Mouse (Mus musculus) midbrain, postnatal 0 days (tissue): ENCODE results near the gene Macrod1. TPM values are rescaled to one million over a fixed set of nuclear protein-coding genes. Genes with fewer than 3 reads are reported as not detected.
"Not testable (repeated sequence)": the region's sequence is repeated elsewhere in the genome, so short reads cannot be mapped to it uniquely, and the experiment has no call there.

ENCODE experiments used
- ATAC-seq: fragments of 200-750 bp; cut with Nextera tagmentation; 2 replicates; pipeline ENCODE4 v1.8.0; 2017; ENCODE audit warnings: moderate number of reproducible peaks, mild to moderate bottlenecking, moderate TSS enrichment, moderate library complexity; ENCODE audit not compliant: low FRiP score
- DNase-seq: peaks from one replicate; pipeline ENCODE4 v3.0.0-alpha.2; 2015; ENCODE audit warnings: low spot score
- H3K27ac ChIP-seq: fragments of 300-500 bp; sonication (generic); 2 replicates; pipeline ENCODE4 v1.5.1; 2014; ENCODE audit warnings: low read depth, mild to moderate bottlenecking, low read length, mixed read lengths
- H3K27me3 ChIP-seq: fragments of 300-500 bp; sonication (generic); 2 replicates; pipeline ENCODE4 v1.6.1; 2014; ENCODE audit warnings: low read length, control low read depth, mixed read lengths; ENCODE audit not compliant: insufficient read depth
- H3K36me3 ChIP-seq: fragments of 300-500 bp; sonication (generic); 2 replicates; pipeline ENCODE4 v1.6.1; 2014; ENCODE audit warnings: low read length, control low read depth, mixed read lengths; ENCODE audit not compliant: insufficient read depth
- H3K4me1 ChIP-seq: fragments of 300-500 bp; sonication (generic); 2 replicates; pipeline ENCODE4 v1.6.1; 2014; ENCODE audit warnings: mild to moderate bottlenecking, control low read depth, antibody characterized with exemption, low read length, mixed read lengths; ENCODE audit not compliant: insufficient read depth
- H3K4me2 ChIP-seq: fragments of 300-500 bp; sonication (generic); 2 replicates; pipeline ENCODE4 v1.6.1; 2014; ENCODE audit warnings: low read depth, mild to moderate bottlenecking, low read length, mixed read lengths; ENCODE audit not compliant: poor library complexity, severe bottlenecking
- H3K4me3 ChIP-seq: fragments of 300-500 bp; sonication (generic); 2 replicates; pipeline ENCODE4 v1.5.1; 2014; ENCODE audit warnings: low read depth, mild to moderate bottlenecking, low read length, moderate library complexity
- H3K9ac ChIP-seq: fragments of 300-500 bp; sonication (generic); replicated peaks from 2 replicates; pipeline ENCODE4 v1.6.1; 2014; ENCODE audit warnings: mild to moderate bottlenecking, low read length, moderate library complexity, mixed read lengths; ENCODE audit not compliant: poor library complexity, severe bottlenecking
- H3K9me3 ChIP-seq: fragments of 300-500 bp; sonication (generic); 2 replicates; pipeline ENCODE4 v1.6.1; 2016; ENCODE audit warnings: low read length, control low read depth
- CTCF ChIP-seq: IDR thresholded peaks from 2 replicates; pipeline ENCODE4 v1.5.1; 2016; ENCODE audit warnings: antibody characterized with exemption, mild to moderate bottlenecking
- WGBS: fragments of 180-500 bp; shearing (Covaris S2); extraction: QIAGEN DNeasy Blood & Tissue Kit; methylation state at CpG from one replicate; pipeline ENCODE4 v1.1.7; 2014; 5-methylcytosine and 5-hydroxymethylcytosine counted together
- polyA plus RNA-seq: library from polyadenylated mRNA; unstranded; fragments of >200 nt; fragmentation: Nextera tagmentation; extraction: Ambion mirVana; gene quantifications from 2 replicates; pipeline ENCODE4 v1.2.1, GENCODE M21; 2015
- total RNA-seq: library from RNA; depleted of rRNA; stranded (reverse); fragments of >200 nt; gene quantifications from 2 replicates; pipeline ENCODE4 v1.2.3, GENCODE M21; 2014

The Macrod1 gene
- total and polyA plus RNA-seq, 2 experiments from 2014 or later: 1.4 to 6.2 TPM

- no peaks in the 10 kb centered on the region for H3K9me3 ChIP-seq
- H3K4me1 ChIP-seq: peaks cover 3% of the 10 kb centered on the region; the same call in 1 of the 2 replicates
- H3K27me3 ChIP-seq: no peaks in the 10 kb centered on the region
- DNase-seq: peak; percentile 64
- WGBS: 2% methylated on average over 33 of the region's 35 CpGs
- peak overlapping the region; percentile 62 for H3K4me2 ChIP-seq
- H3K9ac ChIP-seq: peak overlapping the region; percentile 82
- peak; percentile 25 for ATAC-seq
- H3K36me3 ChIP-seq: no peaks in the 10 kb centered on the region
- peak overlapping the region; percentile 90 for H3K27ac ChIP-seq
- no peak for TF ChIP-seq CTCF
- H3K4me3 ChIP-seq: peak overlapping the region; percentile 82
Observed at GRCm38 (mm10) chr19:7039088-7039720, 17.4 kb upstream of the Macrod1 start.

GRCm38 (mm10) chr19:7039841-7040636, 16.6 kb upstream of the Macrod1 start, which contains the start of gene Stip1:
Stip1 (minus strand) TSS chr19:7039967.
- peak; percentile 100 for DNase-seq
- Histone ChIP-seq H3K9me3 (no peaks in the 10 kb centered on the region), H3K27me3 (no peaks in the 10 kb centered on the region), H3K27ac (peak within 1 kb of the TSS; percentile 93), H3K9ac (peak within 1 kb of the TSS; percentile 82), H3K4me1 (peaks cover 3% of the 10 kb centered on the region; the same call in 1 of the 2 replicates), H3K36me3 (no peaks in the 10 kb centered on the region), H3K4me2 (peak within 1 kb of the TSS; percentile 83), H3K4me3 (peak within 1 kb of the TSS; percentile 82)
- ATAC-seq: peak; percentile 99
- WGBS: under 1% methylated on average over 47 of the region's 49 CpGs
- peak; percentile 69 for TF ChIP-seq CTCF

- Histone ChIP-seq H3K4me2 (peak overlapping the region; percentile 83), H3K27ac (peak overlapping the region; percentile 93), H3K4me3 (peak overlapping the region; percentile 45), H3K9ac (peak overlapping the region; percentile 61), H3K27me3 (no peaks in the 10 kb centered on the region), H3K9me3 (no peaks in the 10 kb centered on the region), H3K4me1 (peaks cover 3% of the 10 kb centered on the region; the same call in 1 of the 2 replicates), H3K36me3 (no peaks in the 10 kb centered on the region)
- DNase-seq (no peak), ATAC-seq (no peak)
- WGBS: 24% methylated on average over 13 of the region's 13 CpGs
- no peak for TF ChIP-seq CTCF
Observed at GRCm38 (mm10) chr19:7040637-7041130, 15.9 kb upstream of the Macrod1 start.

GRCm38 (mm10) chr19:7041171-7041570, 15.4 kb upstream of the Macrod1 start:
- Histone ChIP-seq H3K4me2 (no peak overlapping the region), H3K27me3 (no peaks in the 10 kb centered on the region), H3K4me1 (peaks cover 3% of the 10 kb centered on the region; the same call in 1 of the 2 replicates), H3K4me3 (no peak overlapping the region), H3K9me3 (no peaks in the 10 kb centered on the region), H3K27ac (peak overlapping the region; percentile 93; the same call in 1 of the 2 replicates), H3K36me3 (no peaks in the 10 kb centered on the region), H3K9ac (no peak overlapping the region)
- ATAC-seq (no peak), DNase-seq (no peak)
- TF ChIP-seq CTCF: no peak
- WGBS: 87% methylated on average over 2 of the region's 2 CpGs

DNA sequence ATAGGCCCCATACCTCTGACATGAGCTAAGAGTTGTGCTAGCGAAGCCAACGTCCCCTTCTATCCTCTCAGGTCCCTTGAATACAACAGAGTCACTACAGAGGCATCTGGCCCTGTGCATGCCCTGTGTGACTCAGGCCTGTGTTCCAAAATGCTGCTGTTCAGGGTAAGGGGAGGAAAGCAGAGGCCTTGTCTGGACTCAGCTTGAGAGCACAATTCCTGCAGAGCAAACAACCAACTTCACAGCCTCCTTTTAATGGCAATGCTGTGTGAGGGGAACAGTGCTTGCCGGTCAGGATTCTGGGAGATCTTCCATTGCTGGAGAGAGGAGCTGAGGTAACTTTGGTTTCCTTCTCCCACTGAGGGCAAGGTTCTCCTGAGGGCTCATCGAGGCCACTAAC, 12.3 kb upstream of the Macrod1 start:
- 68% methylated on average over 4 of the region's 4 CpGs for WGBS
- no peak for DNase-seq

GRCm38 (mm10) chr19:7044706-7045105, 11.9 kb upstream of the Macrod1 start:
- 50% methylated on average over 4 of the region's 4 CpGs for WGBS
- Histone ChIP-seq H3K36me3 (no peaks in the 10 kb centered on the region), H3K9ac (no peak overlapping the region), H3K4me1 (no peaks in the 10 kb centered on the region), H3K9me3 (no peaks in the 10 kb centered on the region), H3K27me3 (no peaks in the 10 kb centered on the region), H3K27ac (no peak overlapping the region), H3K4me2 (no peak overlapping the region), H3K4me3 (no peak overlapping the region)
- DNase-seq (no peak), ATAC-seq (no peak)
- no peak for TF ChIP-seq CTCF

More for the DNA sequence above, 12.3 kb upstream of the Macrod1 start:
- Histone ChIP-seq H3K27me3 (no peaks in the 10 kb centered on the region), H3K36me3 (no peaks in the 10 kb centered on the region), H3K27ac (no peak overlapping the region), H3K4me2 (no peak overlapping the region), H3K9ac (no peak overlapping the region), H3K9me3 (no peaks in the 10 kb centered on the region), H3K4me3 (no peak overlapping the region), H3K4me1 (no peaks in the 10 kb centered on the region)
- TF ChIP-seq CTCF: no peak
- ATAC-seq: no peak

DNA sequence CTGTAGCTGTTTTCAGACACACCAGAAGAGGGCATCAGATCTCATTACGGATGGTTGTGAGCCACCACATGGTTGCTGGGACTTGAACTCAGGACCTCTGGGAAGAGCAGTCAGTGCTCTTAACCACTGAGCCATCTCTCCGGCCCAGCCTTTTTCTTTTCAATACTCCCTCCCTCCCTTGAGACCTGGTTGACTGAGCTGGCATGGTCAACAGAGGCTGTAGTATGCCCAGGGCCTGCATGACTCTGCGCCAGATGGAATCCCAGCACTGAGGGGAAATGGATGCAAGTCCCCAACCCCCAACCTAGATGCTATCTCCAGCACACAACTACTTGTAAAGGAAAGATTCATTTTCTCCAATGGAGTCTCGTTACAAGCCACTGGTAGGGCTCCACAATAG, 3.2 kb upstream of the Macrod1 start:
- ATAC-seq, H3K36me3 ChIP-seq: not testable (repeated sequence)

More for the DNA sequence above, 3.2 kb upstream of the Macrod1 start:
- not testable (repeated sequence) for DNase-seq, H3K27me3 ChIP-seq, H3K4me3 ChIP-seq, H3K9ac ChIP-seq, H3K9me3 ChIP-seq, H3K27ac ChIP-seq, H3K4me2 ChIP-seq, H3K4me1 ChIP-seq
- 81% methylated on average over 4 of the region's 4 CpGs for WGBS
